Mouse (Mus musculus) fat pad, adult 2 months (tissue): ENCODE measurements around the gene Bok.
"Not testable (repeated sequence)": the region's sequence is repeated elsewhere in the genome, so short reads cannot be mapped to it uniquely, and the experiment has no call there.

Experiments used
- DNase-seq: peaks from one replicate; pipeline ENCODE4 v3.0.0-alpha.2; 2011; ENCODE audit warnings: low read depth, low spot score; ENCODE audit errors: extremely low read depth

The Bok gene

DNA sequence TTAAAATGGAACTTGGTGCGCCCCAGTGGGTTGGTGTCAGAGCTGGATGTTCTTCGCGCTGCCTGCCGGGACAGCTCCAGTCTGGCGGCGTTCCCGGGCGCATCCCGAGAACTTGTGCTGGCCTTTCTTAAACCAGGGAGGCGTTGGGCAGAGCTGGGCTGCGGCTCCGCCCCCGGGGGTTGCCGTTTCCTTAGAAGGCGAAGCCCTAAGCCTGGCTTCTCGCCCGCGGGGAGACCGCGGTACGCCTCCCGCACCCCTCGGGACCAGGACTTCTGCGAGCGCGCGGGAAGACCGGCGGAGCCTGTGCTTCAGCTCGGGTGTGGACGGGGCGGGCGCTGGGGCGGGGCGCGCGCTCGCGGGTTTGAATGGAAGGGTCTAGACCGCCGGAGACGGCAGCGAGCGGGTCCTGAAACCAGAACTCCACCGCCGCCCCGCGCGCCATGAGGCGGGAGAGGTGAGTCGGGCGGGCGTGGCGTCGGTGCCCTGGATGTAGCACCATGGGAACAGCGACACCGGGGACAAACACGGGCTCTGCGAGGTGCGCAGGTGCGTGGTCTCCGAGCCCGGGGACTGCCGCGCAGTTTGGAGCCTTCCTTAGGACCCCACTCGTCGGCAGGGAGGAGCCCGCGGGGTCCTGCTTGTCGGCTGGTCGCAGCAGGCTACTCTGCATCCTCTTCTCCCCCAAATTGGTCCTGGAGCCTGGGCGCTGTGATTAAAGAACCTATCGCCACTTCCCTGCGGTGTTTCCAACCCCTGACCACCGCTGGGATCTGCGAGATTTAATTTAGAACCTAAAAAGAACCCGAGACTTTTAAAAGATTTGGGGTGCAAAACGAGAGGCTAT lies at the start of gene Bok:
TSS of gene Bok (plus strand) at position 260 of the 844 bp plus-strand sequence.
- no peak for DNase-seq

DNA sequence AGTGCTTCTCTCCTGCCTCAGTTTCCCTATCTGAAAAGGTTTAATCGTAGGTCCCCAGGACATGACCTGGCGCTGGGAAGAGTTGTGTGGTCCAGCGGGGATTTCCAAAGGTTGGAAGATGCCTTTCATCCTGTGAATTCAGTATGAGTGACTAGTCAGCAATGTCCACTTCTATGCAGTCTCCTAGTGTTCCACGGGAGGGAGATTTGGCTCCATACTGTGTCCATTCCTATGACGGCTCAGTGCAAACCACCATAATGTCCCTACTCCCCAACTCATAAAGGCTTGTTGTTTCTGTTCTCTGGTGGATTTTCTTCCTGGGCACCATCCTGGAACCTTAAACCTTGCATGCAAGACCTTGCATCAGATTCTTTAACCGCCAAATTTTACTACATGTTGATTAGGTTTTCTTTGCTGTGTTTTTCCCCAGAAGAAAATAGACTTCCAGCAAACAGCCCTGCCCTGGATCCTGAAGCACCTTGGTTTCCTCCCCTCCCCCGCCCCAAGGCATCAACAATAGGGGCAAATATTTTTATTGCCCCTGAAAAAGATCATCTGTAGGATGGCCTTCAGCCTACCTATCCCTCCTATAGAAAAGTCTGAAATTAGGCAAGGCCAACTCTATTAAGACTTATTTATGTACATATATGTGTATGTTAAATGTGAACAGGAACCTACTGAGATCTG lies 49.1 kb upstream of the Bok start:
- no peak for DNase-seq

DNA sequence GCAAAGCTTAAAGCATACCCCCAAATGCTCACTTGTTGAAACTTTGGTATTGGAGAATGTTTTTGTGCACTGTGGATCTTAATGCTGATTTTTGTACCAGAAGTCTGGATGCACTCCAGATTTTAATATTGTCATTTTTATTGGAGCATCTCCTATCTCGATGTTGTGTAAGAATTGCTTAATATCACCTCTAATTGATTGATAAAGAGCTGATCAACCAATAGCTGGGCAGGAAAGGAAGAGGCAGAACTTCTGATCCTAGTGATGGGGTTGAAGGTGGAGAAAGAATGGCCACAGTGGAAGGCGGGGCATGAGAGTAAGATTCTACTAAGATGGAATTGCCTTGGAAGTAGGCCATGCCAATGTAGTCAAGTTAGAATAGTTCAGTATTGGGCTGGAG lies 43.5 kb upstream of the Bok start:
- no peak for DNase-seq

DNA sequence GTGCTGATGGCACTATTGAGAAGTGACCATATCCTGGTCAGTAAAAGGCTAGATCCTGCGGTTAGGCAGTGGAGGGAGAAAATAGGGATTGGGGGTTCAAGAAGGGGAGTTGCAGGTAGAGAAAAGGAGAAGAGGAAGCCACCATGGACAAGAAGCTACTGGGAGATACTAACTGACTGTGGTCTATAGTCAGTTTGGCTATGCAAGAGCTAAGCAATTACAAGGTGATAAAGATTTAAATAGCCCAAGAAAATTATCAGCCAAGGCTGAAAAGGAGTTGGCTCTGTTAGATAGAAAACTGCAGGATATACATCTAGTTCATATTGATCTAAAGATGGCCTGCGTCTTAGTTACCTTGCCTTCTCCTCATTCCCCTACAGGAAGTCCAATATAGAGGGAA lies 42.8 kb upstream of the Bok start:
- DNase-seq, result no peak

DNA sequence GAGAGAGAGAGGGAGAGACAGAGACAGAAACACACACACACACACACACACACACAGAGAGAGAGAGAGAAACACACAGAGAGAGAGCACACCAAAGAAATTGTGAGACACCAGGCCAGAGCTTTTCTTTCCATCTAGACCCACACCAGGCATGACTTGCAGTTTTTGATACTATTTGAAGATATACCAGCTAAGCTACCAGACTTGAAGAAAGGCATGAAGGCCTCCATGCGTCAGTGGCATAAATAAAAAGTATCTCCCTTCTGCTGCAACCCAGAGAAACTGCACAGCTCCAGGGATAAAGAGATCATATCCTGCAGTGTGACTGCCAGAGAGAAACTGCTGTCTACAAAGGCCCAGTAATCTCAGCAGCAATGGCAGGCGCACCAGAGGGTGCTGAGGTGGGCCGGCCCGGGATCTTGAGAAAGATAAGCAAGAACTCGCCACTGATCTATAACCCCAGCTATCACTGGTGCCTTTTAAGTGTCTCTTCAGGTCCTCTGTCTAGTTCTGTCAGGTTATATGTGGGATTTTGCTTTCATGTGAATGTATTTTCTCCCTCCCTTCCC lies 35.8 kb upstream of the Bok start:
- DNase-seq, result no peak

DNA sequence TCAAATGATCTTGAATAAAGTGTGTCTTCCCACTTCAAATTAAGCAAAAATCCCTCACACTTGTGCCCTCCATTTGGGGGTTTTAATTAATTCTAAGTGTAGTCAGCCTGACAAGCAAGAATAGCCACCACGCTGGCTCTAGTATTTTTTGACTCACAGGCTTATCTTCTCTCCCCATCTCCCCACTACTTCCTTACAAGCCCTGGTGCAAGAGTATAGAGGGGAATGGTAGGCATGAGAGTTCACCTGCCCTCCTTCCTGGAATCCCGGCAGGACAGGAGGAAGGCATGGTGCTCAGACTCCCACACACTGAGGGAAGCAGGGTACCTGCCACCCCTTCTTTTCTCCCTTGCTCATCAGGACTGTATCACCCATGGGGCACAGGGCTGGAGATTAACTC lies 31.2 kb upstream of the Bok start:
- DNase-seq, result no peak

DNA sequence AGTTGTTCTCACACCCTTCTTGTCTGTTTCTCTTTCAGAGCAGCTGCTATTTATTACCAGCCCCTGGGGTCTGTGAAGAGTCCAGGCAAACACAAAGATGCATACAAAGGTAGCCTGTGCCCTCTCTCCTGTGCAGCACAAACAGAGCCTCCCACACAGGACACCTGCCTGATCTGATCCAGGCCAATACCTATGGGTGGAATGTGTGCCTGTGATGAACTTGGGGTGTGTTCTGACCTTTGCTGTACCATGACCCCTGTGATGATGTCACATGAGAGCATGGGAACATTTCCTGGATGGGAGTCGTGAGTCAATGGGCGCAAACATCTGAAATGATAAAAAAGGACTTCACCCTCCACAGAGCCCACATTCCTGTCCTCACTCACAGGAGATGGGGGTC lies 30.7 kb upstream of the Bok start:
- DNase-seq, result no peak

DNA sequence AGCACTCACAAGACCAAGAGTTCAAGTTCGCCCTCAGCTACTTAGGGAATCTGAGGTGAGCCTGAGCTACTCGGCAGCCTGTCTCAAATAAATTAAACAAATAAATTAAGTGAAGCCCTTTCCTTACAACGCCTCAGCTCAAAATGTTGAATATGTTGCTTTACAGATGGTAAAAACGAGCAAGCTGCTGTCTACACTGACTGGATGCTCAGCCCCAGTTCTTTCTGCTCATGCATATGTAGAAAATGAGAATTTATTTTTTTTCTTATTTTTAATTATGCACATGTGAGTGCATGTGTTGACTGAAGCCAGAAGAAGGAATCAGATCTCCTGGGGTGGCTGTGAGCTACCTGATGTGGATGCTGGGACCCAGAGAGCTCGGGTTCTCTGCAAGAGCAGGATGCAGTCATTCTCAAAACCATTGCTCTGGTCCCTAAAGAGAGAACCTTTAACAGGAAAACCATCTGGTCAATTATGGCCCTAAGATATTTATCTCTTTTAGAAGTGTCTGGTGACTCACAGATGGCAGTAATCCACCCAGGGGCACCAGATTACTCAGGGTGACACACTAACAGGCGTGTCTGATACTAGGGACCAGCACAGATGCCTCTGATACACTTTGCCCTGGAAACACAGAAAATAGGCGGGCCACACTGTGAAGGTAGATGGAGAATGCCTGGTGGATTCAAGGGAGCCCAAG lies 29.0 kb upstream of the Bok start:
- DNase-seq, result no peak

DNA sequence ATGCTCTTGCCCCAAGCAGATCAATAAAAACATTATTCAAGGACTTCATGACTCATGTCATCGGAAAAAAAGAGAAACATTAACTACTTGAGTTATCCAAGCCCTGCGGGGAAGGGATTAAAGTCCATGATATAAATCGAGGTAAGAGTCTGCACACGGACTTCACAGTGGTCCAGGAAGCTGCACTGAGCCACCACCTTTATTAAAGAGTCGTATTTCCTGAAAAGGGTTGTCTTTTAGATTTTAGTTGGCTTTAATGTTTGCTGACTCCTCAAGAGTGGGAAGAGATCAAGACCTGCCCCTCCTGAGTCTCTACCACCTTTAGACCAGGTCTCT lies 28.5 kb upstream of the Bok start:
- no peak for DNase-seq

DNA sequence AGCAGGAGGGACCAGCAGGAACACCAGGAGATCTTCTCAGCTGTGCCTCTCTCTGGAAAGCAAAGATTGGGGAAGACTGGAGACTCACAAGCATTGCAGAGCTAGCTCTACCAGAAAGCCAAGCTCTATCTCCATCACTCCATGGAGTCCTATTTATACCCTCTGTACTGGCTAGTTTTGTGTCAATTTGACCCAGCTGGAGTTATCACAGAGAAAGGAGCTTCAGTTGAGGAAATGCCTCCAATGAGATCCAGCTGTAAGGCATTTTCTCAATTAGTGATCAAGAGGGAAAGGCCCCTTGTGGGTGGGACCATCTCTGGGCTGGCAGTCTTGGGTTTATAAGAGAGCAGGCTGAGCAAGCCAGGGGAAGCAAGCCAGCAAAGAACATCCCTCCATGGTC lies 26.9 kb upstream of the Bok start, which contains the start of gene Stk25:
TSS of gene Stk25 (minus strand) at position 101 of the 400 bp plus-strand sequence.
- DNase-seq, result not testable (repeated sequence)

DNA sequence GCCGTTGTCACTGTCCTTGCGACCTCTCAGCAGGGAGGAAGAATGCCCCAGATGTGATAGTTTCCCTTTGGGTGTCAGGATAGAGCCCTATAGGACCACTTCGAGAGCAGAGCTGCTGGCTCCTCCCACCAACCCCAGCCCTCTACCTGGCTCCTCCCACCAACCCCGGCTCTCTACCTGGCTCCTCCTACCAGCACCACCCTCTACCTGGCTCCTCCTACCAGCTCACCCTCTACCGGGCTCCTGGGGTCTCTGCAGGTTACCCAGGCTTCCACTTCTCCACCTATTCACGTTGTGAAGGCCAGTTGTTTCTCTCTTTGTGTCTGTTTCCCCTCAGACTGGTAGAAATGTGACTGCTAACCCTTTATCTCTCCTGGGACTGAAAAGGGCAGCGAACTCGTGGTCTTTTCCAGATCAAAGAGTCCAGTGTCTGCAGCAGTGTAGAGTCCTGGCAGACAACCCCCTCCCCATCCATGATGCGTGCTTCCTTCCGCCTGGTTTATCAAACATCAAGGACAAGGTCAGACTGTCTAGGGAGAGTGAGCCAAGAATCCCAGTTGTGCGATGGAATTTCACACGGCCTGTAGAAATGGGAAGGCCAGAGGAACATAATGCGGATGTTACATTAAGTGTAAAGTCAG lies 17.6 kb upstream of the Bok start:
- DNase-seq, result no peak

DNA sequence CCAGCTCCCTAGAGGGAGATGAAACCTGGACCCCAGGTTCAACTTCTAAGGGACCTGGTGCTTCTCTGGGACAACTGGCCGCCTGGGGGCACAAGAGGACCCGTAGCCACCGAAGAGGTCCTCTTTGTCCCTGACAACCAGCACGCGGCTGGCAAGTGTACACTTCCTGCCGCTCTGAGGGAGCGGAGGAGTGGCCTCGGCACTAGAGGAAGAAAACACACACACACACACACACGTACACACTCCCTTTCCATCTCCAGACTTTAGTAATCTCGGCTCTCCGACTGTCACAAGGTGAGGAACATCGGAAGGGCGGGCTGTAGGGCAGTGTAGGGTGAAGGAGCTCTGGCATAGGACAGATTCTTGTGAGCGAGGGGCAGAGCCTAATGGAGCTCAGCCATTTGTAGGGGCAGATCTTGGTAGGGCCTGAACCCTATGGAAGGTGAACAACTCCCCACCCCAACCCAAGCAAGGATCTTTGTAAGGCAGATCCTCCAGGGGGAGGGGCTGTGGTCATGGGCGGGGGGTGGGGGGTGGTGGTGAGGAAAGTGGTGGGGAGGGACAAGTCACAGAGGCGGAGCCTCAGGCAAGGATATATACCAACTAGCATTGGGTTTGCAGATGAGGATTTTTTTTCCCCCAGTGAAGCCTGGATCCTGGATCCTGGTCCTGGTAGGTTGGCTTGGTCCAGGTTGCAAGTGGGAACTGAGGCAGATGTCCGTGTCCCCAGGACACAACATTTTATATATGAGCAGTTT lies 16.5 kb upstream of the Bok start:
- DNase-seq, result no peak

DNA sequence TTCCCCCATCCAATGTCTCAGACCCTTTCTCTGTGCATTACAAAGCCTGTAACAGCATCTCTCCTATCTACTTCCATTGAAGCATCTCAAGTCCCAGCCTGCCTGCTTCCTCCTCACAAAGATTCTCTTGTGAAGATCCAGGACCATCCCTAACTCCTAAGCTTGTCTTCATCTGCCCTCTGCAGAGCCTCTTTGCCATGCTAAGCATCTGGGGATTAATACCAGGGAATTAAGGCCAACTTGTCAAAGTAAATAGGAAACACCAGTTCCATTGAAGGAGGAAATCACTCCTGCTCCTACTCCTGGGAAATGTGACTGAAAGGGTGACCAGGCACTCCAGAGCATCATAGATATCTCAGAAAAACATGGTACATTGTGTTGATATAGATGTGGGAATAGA lies 15.5 kb upstream of the Bok start:
- no peak for DNase-seq

DNA sequence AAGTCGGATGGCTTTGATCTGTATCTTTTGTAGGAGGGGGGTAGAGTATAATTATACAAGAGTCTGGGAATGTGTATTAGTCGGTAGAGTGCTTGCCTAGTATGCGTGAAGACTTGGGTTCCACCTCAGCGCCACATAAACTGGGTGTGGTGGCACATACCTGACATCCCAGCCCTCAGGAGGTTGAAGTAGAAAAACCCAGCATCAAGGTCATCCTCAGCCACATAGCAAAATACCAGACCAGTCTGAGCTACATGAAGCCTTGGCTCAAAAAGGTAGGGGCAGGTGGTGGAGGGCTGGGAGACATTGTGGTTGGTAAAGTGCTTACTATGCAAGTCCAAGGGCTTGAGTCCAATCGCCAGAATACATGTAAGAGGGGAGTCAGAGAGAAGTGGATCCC lies 12.8 kb upstream of the Bok start:
- DNase-seq, result no peak

DNA sequence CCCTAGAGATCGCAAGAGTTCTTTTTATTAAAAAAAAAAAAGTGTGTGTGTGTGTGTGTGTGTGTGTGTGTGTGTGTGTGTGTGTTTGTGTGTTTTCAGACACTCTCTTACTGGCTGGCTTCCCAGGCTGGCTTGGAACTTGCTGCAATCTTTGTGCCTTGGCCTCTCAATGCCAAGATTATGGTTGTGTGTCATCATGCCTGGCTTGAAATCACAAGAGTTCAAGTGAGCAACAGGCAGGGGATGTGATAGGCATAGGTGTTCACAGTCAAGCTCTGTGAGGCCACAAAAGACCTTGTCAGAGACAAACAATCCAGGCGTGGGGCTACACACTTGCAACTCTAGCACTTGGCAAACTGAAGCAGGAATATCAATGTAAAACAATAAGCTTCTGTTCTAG lies 7.1 kb upstream of the Bok start:
- no peak for DNase-seq

DNA sequence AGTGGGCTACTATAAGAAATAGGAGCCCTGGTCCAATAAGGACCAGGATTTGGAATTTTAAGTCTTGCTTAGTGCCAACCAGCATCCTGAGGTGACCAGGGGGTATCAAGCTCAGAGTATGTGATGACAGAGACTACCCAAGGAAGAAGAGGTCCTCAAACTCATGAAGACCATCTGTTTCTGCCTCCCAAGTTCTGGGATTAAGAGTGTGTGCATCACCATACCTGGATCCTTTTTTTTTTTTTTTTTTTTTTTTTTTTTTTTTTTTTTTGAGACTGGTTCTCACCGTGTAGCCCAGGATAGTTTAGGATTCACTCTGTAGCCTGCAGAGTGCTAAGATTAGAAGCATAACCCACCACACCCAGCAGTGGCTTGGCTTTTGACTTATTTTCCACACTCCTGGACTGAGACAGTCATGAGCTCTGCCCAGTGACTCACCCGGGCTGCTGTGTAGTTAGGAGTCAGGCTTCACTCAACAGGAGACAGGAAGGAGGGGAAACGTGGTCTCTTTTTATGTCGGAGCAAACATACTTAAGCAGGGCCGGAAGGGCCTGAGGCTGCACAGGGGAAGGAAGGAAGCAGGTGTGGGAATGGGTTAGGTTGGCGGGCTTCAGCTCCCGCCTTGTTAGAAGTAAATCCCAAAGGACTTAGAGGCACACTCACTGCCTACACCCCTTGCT lies 5.4 kb upstream of the Bok start:
- DNase-seq, result no peak

DNA sequence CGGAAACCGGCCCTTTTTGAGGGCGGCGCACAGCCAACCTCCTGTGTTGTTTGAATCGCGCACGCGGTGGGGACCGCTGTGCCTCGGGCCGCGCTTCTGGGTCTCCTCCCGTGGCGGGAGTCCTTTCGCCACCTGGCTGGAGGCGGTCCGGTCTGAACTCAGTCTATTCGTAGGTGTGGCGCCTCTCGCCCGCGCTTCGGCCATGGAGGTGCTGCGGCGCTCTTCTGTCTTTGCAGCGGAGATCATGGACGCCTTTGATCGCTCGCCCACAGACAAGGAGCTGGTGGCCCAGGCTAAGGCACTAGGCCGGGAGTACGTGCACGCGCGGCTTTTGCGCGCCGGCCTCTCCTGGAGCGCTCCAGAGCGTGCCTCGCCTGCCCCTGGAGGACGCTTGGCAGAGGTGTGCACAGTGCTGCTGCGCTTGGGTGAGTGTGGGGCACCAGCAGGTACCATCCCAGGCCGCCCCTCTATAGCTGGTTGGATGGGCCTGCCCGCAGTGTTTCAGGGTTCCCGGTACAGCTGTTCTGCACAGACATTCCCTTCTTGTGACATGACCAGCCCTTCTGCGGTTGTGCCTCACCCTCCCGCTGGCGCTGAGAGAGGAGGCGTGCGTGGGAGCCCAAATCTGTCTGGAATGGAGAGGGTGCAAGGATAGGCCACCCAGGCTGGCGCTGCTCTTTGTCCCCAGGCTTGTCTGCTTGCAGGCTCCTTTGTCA lies 943 bp downstream of the Bok start:
- DNase-seq, result no peak

DNA sequence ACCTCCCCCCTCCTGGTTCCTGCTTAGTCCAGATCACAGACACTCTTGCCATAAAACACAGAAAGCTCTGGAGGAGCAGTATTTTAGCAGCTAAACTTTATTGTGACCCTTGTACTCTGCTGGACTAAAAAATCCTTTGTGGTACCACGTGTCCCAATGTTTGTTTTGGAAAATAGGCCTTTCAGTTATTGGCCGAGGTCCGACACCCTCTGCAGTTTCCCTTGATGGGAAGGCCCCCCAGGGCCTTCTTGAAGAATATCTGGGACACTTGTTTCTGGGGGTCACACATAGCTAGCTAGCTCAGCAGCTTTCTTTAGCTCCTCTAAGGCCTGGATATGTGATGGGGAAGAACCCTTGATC lies 1.5 kb downstream of the Bok start:
- DNase-seq, result no peak

DNA sequence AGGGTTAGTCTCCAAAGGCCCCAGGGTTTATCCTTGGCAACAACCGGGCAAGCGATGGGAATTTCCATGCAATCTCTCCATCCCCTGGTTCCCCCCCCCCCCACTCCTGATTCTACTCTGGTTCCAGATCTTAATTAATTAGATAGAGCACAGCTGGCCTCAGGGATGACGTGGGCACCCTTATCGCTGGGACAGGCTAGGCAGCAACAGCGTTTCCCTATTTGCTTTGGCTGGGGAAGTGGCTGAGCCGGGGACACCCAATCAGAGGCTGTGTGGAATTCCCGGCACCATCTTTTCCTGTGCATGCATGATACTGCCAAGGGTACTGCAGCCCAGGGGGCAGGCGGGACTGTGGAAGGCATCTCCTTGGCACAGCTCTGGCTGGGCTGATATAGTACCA lies 2.7 kb downstream of the Bok start:
- peak; percentile 68 for DNase-seq
